Mouse (Mus musculus) MEL (cell line): ENCODE results near the gene Creg1. TPM values are rescaled to one million over a fixed set of nuclear protein-coding genes. Genes with fewer than 3 reads are reported as not detected.

Experiments used
- DNase-seq: peaks from one replicate; pipeline ENCODE4 v3.0.0; 2011; ENCODE audit warnings: low read depth, low spot score
- H3K27ac ChIP-seq: 2 replicates; pipeline ENCODE4 v1.5.1; 2012; ENCODE audit warnings: low read depth, mild to moderate bottlenecking, control low read depth, low read length, moderate library complexity; ENCODE audit not compliant: control insufficient read depth
- H3K27me3 ChIP-seq, 2 experiments: fragments of 150-350 bp in 1 of 2; sonication (generic) in 1 of 2; 2 replicates each; pipeline ENCODE4 v1.6.1; 2012; ENCODE audit warnings: low read length in 2 of 2, mild to moderate bottlenecking in 2 of 2, improper control_type of control experiment in 1 of 2, moderate library complexity in 1 of 2; ENCODE audit not compliant: insufficient read depth in 2 of 2, control insufficient read depth in 1 of 2
- H3K36me3 ChIP-seq, 2 experiments: 2 replicates each; pipeline ENCODE4 v1.6.1; 2012 to 2014; ENCODE audit warnings: low read length in 2 of 2, improper control_type of control experiment in 1 of 2, inconsistent platforms in 1 of 2, mild to moderate bottlenecking in 1 of 2; ENCODE audit not compliant: insufficient read depth in 2 of 2, control insufficient read depth in 1 of 2
- H3K4me1 ChIP-seq, 2 experiments: fragments of 150-350 bp in 1 of 2; sonication (generic) in 1 of 2; 2 replicates each; pipeline ENCODE4 v1.6.1; 2012; ENCODE audit warnings: low read length in 2 of 2, improper control_type of control experiment in 1 of 2, mild to moderate bottlenecking in 1 of 2; ENCODE audit not compliant: insufficient read depth in 2 of 2, control insufficient read depth in 1 of 2
- H3K4me3 ChIP-seq, 2 experiments: fragments of 150-350 bp in 1 of 2; sonication (generic) in 1 of 2; 2 replicates each; pipeline ENCODE4 v1.5.1; 2012; ENCODE audit warnings: low read depth in 2 of 2, low read length in 2 of 2, mild to moderate bottlenecking in 2 of 2, moderate library complexity in 2 of 2, control low read depth in 1 of 2, improper control_type of control experiment in 1 of 2; ENCODE audit not compliant: control insufficient read depth in 1 of 2, insufficient read depth in 1 of 2
- H3K79me2 ChIP-seq: 2 replicates; pipeline ENCODE4 v1.6.1; 2012; ENCODE audit warnings: mild to moderate bottlenecking, low read length, moderate library complexity; ENCODE audit not compliant: control insufficient read depth, poor library complexity, insufficient read depth
- H3K9ac ChIP-seq: 2 replicates; pipeline ENCODE4 v1.6.1; 2012; ENCODE audit warnings: low read depth, mild to moderate bottlenecking, control low read depth, low read length, moderate library complexity; ENCODE audit not compliant: control insufficient read depth, poor library complexity, severe bottlenecking
- H3K9me3 ChIP-seq: fragments of 150-350 bp; sonication (generic); replicated peaks from 2 replicates; pipeline ENCODE4 v1.6.1; 2012; ENCODE audit warnings: mild to moderate bottlenecking, low read length, improper control_type of control experiment, moderate library complexity; ENCODE audit not compliant: insufficient read depth
- BHLHE40 ChIP-seq: IDR thresholded peaks from 2 replicates; pipeline ENCODE4 v1.6.1; 2012; ENCODE audit warnings: low read depth, mild to moderate bottlenecking, inconsistent platforms, low read length, improper control_type of control experiment, borderline replicate concordance
- CHD1 ChIP-seq: IDR thresholded peaks from 2 replicates; pipeline ENCODE4 v1.6.1; 2012; ENCODE audit warnings: low read depth, mild to moderate bottlenecking, inconsistent platforms, low read length, improper control_type of control experiment
- E2F4 ChIP-seq: IDR thresholded peaks from 2 replicates; pipeline ENCODE4 v1.6.1; 2011; ENCODE audit warnings: low read depth, low read length, improper control_type of control experiment, borderline replicate concordance
- EP300 ChIP-seq, 2 experiments: IDR thresholded peaks; 2 replicates each; pipeline ENCODE4 v1.6.1; 2011; ENCODE audit warnings: improper control_type of control experiment in 2 of 2, low read length in 2 of 2, low read depth in 1 of 2, mild to moderate bottlenecking in 1 of 2
- ETS1 ChIP-seq: IDR thresholded peaks from 2 replicates; pipeline ENCODE4 v1.6.1; 2012; ENCODE audit warnings: low read depth, mild to moderate bottlenecking, inconsistent platforms, low read length, improper control_type of control experiment, moderate library complexity
- GABPA ChIP-seq: IDR thresholded peaks from 2 replicates; pipeline ENCODE4 v1.6.1; 2012; ENCODE audit warnings: low read depth, mild to moderate bottlenecking, inconsistent platforms, low read length, improper control_type of control experiment, moderate library complexity
- GATA1 ChIP-seq: IDR thresholded peaks from 2 replicates; pipeline ENCODE4 v1.6.1; 2011; ENCODE audit warnings: low read depth, low read length, improper control_type of control experiment
- HCFC1 ChIP-seq: IDR thresholded peaks from 2 replicates; pipeline ENCODE4 v1.6.1; 2012; ENCODE audit warnings: low read depth, mild to moderate bottlenecking, inconsistent platforms, low read length, improper control_type of control experiment, moderate library complexity
- JUND ChIP-seq: IDR thresholded peaks from 2 replicates; pipeline ENCODE4 v1.6.1; 2011; ENCODE audit warnings: low read depth, mild to moderate bottlenecking, improper control_type of control experiment, low read length
- KAT2A ChIP-seq: conservative IDR thresholded peaks from 2 replicates; pipeline ENCODE4 v1.6.1; 2012; ENCODE audit warnings: low read depth, low read length, improper control_type of control experiment, inconsistent platforms
- MAFK ChIP-seq: IDR thresholded peaks from 2 replicates; pipeline ENCODE4 v1.6.1; 2011; ENCODE audit warnings: low read depth, mild to moderate bottlenecking, low read length, improper control_type of control experiment, borderline replicate concordance
- MAX ChIP-seq: IDR thresholded peaks from 2 replicates; pipeline ENCODE4 v1.6.1; 2011; ENCODE audit warnings: low read length, improper control_type of control experiment
- MAZ ChIP-seq: IDR thresholded peaks from 2 replicates; pipeline ENCODE4 v1.6.1; 2012; ENCODE audit warnings: low read depth, mild to moderate bottlenecking, inconsistent platforms, low read length, improper control_type of control experiment
- MEF2A ChIP-seq: IDR thresholded peaks from 2 replicates; pipeline ENCODE4 v1.6.1; 2014; ENCODE audit warnings: low read depth, mild to moderate bottlenecking, inconsistent platforms, low read length, improper control_type of control experiment; ENCODE audit not compliant: poor library complexity, insufficient replicate concordance, severe bottlenecking; ENCODE audit errors: extremely low read depth
- MXI1 ChIP-seq: IDR thresholded peaks from 2 replicates; pipeline ENCODE4 v1.6.1; 2011; ENCODE audit warnings: mild to moderate bottlenecking, low read depth, low read length, improper control_type of control experiment
- MYB ChIP-seq: IDR thresholded peaks from 2 replicates; pipeline ENCODE4 v1.6.1; 2011; ENCODE audit warnings: mild to moderate bottlenecking, low read depth, low read length, improper control_type of control experiment
- MYC ChIP-seq: IDR thresholded peaks from 2 replicates; pipeline ENCODE4 v1.6.1; 2011; ENCODE audit warnings: low read depth, mild to moderate bottlenecking, low read length, improper control_type of control experiment, moderate library complexity
- NELFE ChIP-seq: IDR thresholded peaks from 2 replicates; pipeline ENCODE4 v1.6.1; 2011; ENCODE audit warnings: low read depth, low read length, improper control_type of control experiment
- POLR2A ChIP-seq, 2 experiments: IDR thresholded peaks; 2 replicates each; pipeline ENCODE4 v1.6.1; 2011 to 2012; ENCODE audit warnings: low read length in 2 of 2, mild to moderate bottlenecking in 2 of 2, control low read depth in 1 of 2, improper control_type of control experiment in 1 of 2, low read depth in 1 of 2, moderate library complexity in 1 of 2; ENCODE audit not compliant: control insufficient read depth in 1 of 2, insufficient read depth in 1 of 2, poor library complexity in 1 of 2
- POLR2AphosphoS2 ChIP-seq: IDR thresholded peaks from 2 replicates; pipeline ENCODE4 v1.6.1; 2011; ENCODE audit warnings: low read length, improper control_type of control experiment
- POLR2AphosphoS5 ChIP-seq: IDR thresholded peaks from 2 replicates; pipeline ENCODE4 v1.6.1; 2012; ENCODE audit warnings: low read depth, borderline replicate concordance, mild to moderate bottlenecking, inconsistent platforms, low read length, moderate library complexity, mixed read lengths
- RAD21 ChIP-seq: IDR thresholded peaks from 2 replicates; pipeline ENCODE4 v1.6.1; 2011; ENCODE audit warnings: mild to moderate bottlenecking, low read depth, low read length, improper control_type of control experiment
- RCOR1 ChIP-seq: IDR thresholded peaks from 2 replicates; pipeline ENCODE4 v1.6.1; 2012; ENCODE audit warnings: low read depth, mild to moderate bottlenecking, inconsistent platforms, low read length, improper control_type of control experiment
- SIN3A ChIP-seq: IDR thresholded peaks from 2 replicates; pipeline ENCODE4 v1.6.1; 2012; ENCODE audit warnings: low read length, improper control_type of control experiment, inconsistent platforms
- SMC3 ChIP-seq: IDR thresholded peaks from 2 replicates; pipeline ENCODE4 v1.6.1; 2011; ENCODE audit warnings: low read depth, low read length, improper control_type of control experiment
- TAL1 ChIP-seq: IDR thresholded peaks from 2 replicates; pipeline ENCODE4 v1.6.1; 2012; ENCODE audit warnings: mild to moderate bottlenecking, inconsistent platforms, low read length, moderate library complexity, mixed read lengths
- TBP ChIP-seq: IDR thresholded peaks from 2 replicates; pipeline ENCODE4 v1.8.0; 2011; ENCODE audit warnings: low read depth, low read length, improper control_type of control experiment
- TCF12 ChIP-seq: IDR thresholded peaks from 2 replicates; pipeline ENCODE4 v1.6.1; 2014; ENCODE audit warnings: low read depth, mild to moderate bottlenecking, inconsistent platforms, low read length, improper control_type of control experiment, moderate library complexity
- UBTF ChIP-seq: IDR thresholded peaks from 2 replicates; pipeline ENCODE4 v1.6.1; 2012; ENCODE audit warnings: low read depth, mild to moderate bottlenecking, inconsistent platforms, low read length, improper control_type of control experiment, moderate library complexity, borderline replicate concordance; ENCODE audit not compliant: insufficient read depth
- USF1 ChIP-seq: IDR thresholded peaks from 2 replicates; pipeline ENCODE4 v1.6.1; 2014; ENCODE audit warnings: low read depth, mild to moderate bottlenecking, inconsistent platforms, low read length, improper control_type of control experiment, moderate library complexity
- USF2 ChIP-seq, 2 experiments: IDR thresholded peaks; 2 replicates each; pipeline ENCODE4 v1.6.1; 2011 to 2012; ENCODE audit warnings: improper control_type of control experiment in 2 of 2, low read length in 2 of 2, borderline replicate concordance in 1 of 2, inconsistent platforms in 1 of 2, low read depth in 1 of 2, mild to moderate bottlenecking in 1 of 2; ENCODE audit not compliant: insufficient read depth in 1 of 2
- ZC3H11A ChIP-seq: IDR thresholded peaks from 2 replicates; pipeline ENCODE4 v1.6.1; 2012; ENCODE audit warnings: low read depth, mild to moderate bottlenecking, inconsistent platforms, low read length, improper control_type of control experiment
- ZKSCAN1 ChIP-seq: IDR thresholded peaks from 2 replicates; pipeline ENCODE4 v1.6.1; 2012; ENCODE audit warnings: low read depth, mild to moderate bottlenecking, inconsistent platforms, low read length, improper control_type of control experiment, moderate library complexity
- ZNF384 ChIP-seq: IDR thresholded peaks from 2 replicates; pipeline ENCODE4 v1.6.1; 2012; ENCODE audit warnings: low read depth, mild to moderate bottlenecking, inconsistent platforms, low read length, improper control_type of control experiment
- polyA plus RNA-seq, 2 experiments: library from polyadenylated mRNA; stranded (reverse) in 1 of 2; unstranded in 1 of 2; fragments of >175 nt in 1 of 2; fragments of >200 nt in 1 of 2; gene quantifications; 2 replicates each; pipeline versions ENCODE4 v1.2.1 to v1.2.4; 2012; ENCODE audit warnings: low replicate concordance in 2 of 2, low read depth in 1 of 2; ENCODE audit not compliant: insufficient read length in 2 of 2, insufficient read depth in 1 of 2, missing spikeins in 1 of 2
- total RNA-seq: library from RNA; depleted of rRNA; stranded (reverse); fragments of 300-350 nt; gene quantifications from 2 replicates; pipeline ENCODE4 v1.2.3, GENCODE M21; 2012

Creg1 gene
- total and polyA plus RNA-seq, 3 experiments = 83.6 to 184 TPM; not detected in 1

DNA sequence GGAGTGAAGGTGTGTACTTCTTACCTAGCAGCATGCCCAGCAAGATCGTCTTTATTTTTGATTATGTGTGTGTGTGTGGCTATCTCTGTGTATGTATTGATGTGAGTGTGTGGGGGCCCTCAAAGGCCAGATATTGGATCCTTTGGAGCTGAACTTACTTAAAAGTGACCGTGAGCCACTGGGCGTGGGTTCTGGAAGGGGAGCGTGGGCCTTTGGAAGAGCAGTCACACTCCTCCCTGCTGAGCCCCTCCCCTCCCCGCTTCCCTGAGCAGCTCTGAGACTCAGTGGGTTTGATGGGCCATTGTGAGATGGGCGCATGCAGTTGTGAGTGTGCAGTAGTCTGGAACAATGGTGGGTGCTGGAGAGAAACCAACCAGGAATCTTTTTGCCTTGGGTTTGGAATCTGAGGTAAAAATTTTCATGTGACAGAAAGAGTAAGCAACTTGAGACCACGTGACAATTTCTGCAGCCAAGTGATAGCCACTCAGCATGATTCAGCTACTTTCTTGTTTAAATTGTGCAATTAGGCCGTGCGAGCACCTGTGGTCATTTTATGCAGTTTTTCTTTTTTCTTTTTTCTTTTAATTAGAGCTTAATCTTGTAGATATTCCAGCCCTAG lies 5.5 kb downstream of the Creg1 start:
- Histone ChIP-seq H3K27ac (peak overlapping the region; percentile 71), H3K9me3 (no peaks in the 10 kb centered on the region), H3K36me3 (peaks cover 4 to 44% of the 10 kb centered on the region in 2 experiments), H3K4me1 (peaks cover 17 to 54% of the 10 kb centered on the region in 2 experiments), H3K27me3 (no peaks in the 10 kb centered on the region), H3K9ac (peak overlapping the region; percentile 43), H3K79me2 (peaks cover 35% of the 10 kb centered on the region), H3K4me3 (peak overlapping the region; percentile 11 to 30; a peak in 3 of 4 replicates)
- TF ChIP-seq MEF2A = no peak
- no peak for TF ChIP-seq ZKSCAN1
- no peak for TF ChIP-seq CHD1
- peak; percentile 95 for TF ChIP-seq SIN3A
- no peak for TF ChIP-seq TBP
- TF ChIP-seq POLR2AphosphoS5 = no peak
- peak; percentile 79; the same call in 1 of the 2 replicates for TF ChIP-seq MYC
- TF ChIP-seq MXI1 = peak; percentile 97
- TF ChIP-seq EP300 (IDR thresholded peaks at IDR 0.05; ENCODE audit: low read depth in 1 of 2, low read length in 2 of 2) = peak; percentile 60 to 80; a peak in 3 of 4 replicates
- TF ChIP-seq E2F4 = no peak
- no peak for TF ChIP-seq JUND
- TF ChIP-seq USF2 (IDR thresholded peaks at IDR 0.05; ENCODE audit: borderline replicate concordance in 1 of 2, insufficient read depth in 1 of 2, low read depth in 1 of 2, low read length in 2 of 2) = peak; percentile 47 to 87
- no peak for TF ChIP-seq SMC3
- no peak for TF ChIP-seq POLR2A (IDR thresholded peaks at IDR 0.05; ENCODE audit: control insufficient read depth in 1 of 2, insufficient read depth in 1 of 2, low read depth in 1 of 2, low read length in 2 of 2, poor library complexity in 1 of 2)
- TF ChIP-seq ETS1 = peak; percentile 90
- TF ChIP-seq MAZ = no peak
- TF ChIP-seq NELFE = no peak
- TF ChIP-seq ZNF384 = 0 out of 2 replicates have a peak, but pooled peaks have one; percentile 19
- TF ChIP-seq GABPA = peak; percentile 93
- TF ChIP-seq RCOR1 = peak; percentile 38
- peak; percentile 63 for TF ChIP-seq GATA1
- TF ChIP-seq TCF12 = peak; percentile 69
- peak; percentile 95 for TF ChIP-seq MAX
- peak; percentile 84 for TF ChIP-seq MAFK
- TF ChIP-seq ZC3H11A = no peak
- TF ChIP-seq BHLHE40 = peak; percentile 72; the same call in 1 of the 2 replicates
- TF ChIP-seq UBTF = no peak
- peak; percentile 69 for TF ChIP-seq TAL1
- peak; percentile 94 for TF ChIP-seq USF1
- no peak for TF ChIP-seq KAT2A
- TF ChIP-seq HCFC1 = no peak
- TF ChIP-seq RAD21 = no peak
- TF ChIP-seq POLR2AphosphoS2 = no peak
- no peak for TF ChIP-seq MYB
- DNase-seq = peak; percentile 78
